In the genomic region with DNA sequence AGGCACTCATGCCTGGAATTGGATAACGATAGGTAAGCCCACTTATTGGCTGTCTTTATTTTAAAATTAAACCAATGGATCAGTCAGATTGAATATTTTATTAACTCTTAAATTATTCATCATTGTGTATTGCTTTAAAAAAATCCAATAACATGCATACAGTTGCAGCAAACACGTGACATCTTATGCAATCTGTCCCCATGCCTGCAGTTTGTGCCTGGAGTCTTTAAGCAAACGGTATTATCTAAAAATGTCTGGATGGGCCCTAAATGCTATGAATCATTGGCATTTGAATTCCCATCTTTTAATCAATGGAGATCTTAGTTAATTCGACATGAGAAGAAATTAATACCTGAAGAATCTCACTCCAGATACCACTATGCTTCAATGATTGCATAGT, we compare ENCODE assay signal across 9 mouse cellular contexts. TPM values are rescaled to one million over a fixed set of nuclear protein-coding genes. Genes with fewer than 3 reads are reported as not detected.
DNase-seq lines count a peak whose midpoint lies in the region; ATAC-seq and TF ChIP-seq lines count a peak whose summit lies in the region.
"Had no signal": no experiment of that assay in that cellular context is flagged by ENCODE, and none has a peak within 500 bp of the region (broad histone marks: within the 10 kb centered on the region; RNA-seq: fewer than 3 reads in every experiment).

No protein-coding gene starts in this region.

- no peak for TF ChIP-seq CTCF in liver, adult 2 months (IDR thresholded peaks at IDR 0.05; ENCODE audit: low read depth, low read length)

- no peak overlapping the region for H3K9ac ChIP-seq in liver, adult 2 months (ENCODE audit: low read depth, low read length)
- no peak overlapping the region for H3K9ac ChIP-seq in liver, embryonic 12.5 days
- no peak overlapping the region for H3K9ac ChIP-seq in forebrain, embryonic 12.5 days

- no peak overlapping the region for H3K4me3 ChIP-seq in liver, adult 2 months (ENCODE audit: insufficient read depth, low read depth, low read length)
- no peak overlapping the region for H3K4me3 ChIP-seq in liver, embryonic 12.5 days
- H3K4me3 ChIP-seq in forebrain, embryonic 12.5 days (replicated peaks): peak overlapping the region; percentile 65
- peak overlapping the region; percentile 54; the same call in 1 of the 2 replicates for H3K4me3 ChIP-seq in limb, embryonic 10.5 days

- no peak for TF ChIP-seq POLR2A in liver, adult 2 months (IDR thresholded peaks at IDR 0.05; ENCODE audit: extremely low read depth, insufficient read depth, low read length)

- peaks cover 10% of the 10 kb centered on the region; the same call in 1 of the 2 replicates for H3K27me3 ChIP-seq in liver, adult 2 months (ENCODE audit: control insufficient read depth, insufficient read depth, low read length)
- H3K27me3 ChIP-seq in liver, embryonic 12.5 days (replicated peaks): peaks cover 40% of the 10 kb centered on the region
- peaks cover 3% of the 10 kb centered on the region; the same call in 1 of the 2 replicates for H3K27me3 ChIP-seq in forebrain, embryonic 12.5 days
- peaks cover 15% of the 10 kb centered on the region; the same call in 1 of the 2 replicates for H3K27me3 ChIP-seq in limb, embryonic 10.5 days (ENCODE audit: low read depth, poor library complexity, severe bottlenecking)

- no peak overlapping the region for H3K4me2 ChIP-seq in liver, embryonic 12.5 days
- H3K4me2 ChIP-seq in forebrain, embryonic 12.5 days: peak overlapping the region; percentile 88

- H3K36me3 ChIP-seq in liver, adult 2 months (ENCODE audit: control insufficient read depth, insufficient read depth, low read length): no peaks in the 10 kb centered on the region
- no peaks in the 10 kb centered on the region for H3K36me3 ChIP-seq in liver, embryonic 12.5 days
- no peaks in the 10 kb centered on the region for H3K36me3 ChIP-seq in forebrain, embryonic 12.5 days (replicated peaks)
- H3K36me3 ChIP-seq in limb, embryonic 10.5 days: no peaks in the 10 kb centered on the region

- peak; percentile 16 for DNase-seq in liver, adult 2 months (ENCODE audit: extremely low read depth, low read depth, low spot score)
- DNase-seq in limb, embryonic 10.5 days (ENCODE audit: low spot score): no peak
- DNase-seq in retina, embryonic 14.5 days (ENCODE audit: low spot score): peak; percentile 44
- no peak for DNase-seq in gastrocnemius, adult 18-20 months (ENCODE audit: low spot score)
- no peak for DNase-seq in right cerebral cortex, postnatal 36 days (ENCODE audit: low spot score in 2 of 2)
- DNase-seq: thymus, postnatal 36 days had no signal

- no peaks in the 10 kb centered on the region for H3K4me1 ChIP-seq in liver, adult 2 months (ENCODE audit: control insufficient read depth, insufficient read depth, low read length)
- no peaks in the 10 kb centered on the region for H3K4me1 ChIP-seq in liver, embryonic 12.5 days
- H3K4me1 ChIP-seq in forebrain, embryonic 12.5 days: peaks cover 18% of the 10 kb centered on the region
- H3K4me1 ChIP-seq in limb, embryonic 10.5 days: peaks cover 19% of the 10 kb centered on the region

- ATAC-seq in liver, embryonic 12.5 days: no peak
- ATAC-seq in forebrain, embryonic 12.5 days (ENCODE audit: low FRiP score): no peak

- no peaks in the 10 kb centered on the region for H3K79me2 ChIP-seq in liver, adult 2 months (ENCODE audit: control insufficient read depth, insufficient read depth, low read length)

- no peak overlapping the region for H3K27ac ChIP-seq in liver, adult 2 months (replicated peaks; ENCODE audit: insufficient read depth, low read depth, low read length)
- H3K27ac ChIP-seq in liver, embryonic 12.5 days: no peak overlapping the region
- H3K27ac ChIP-seq in forebrain, embryonic 12.5 days: no peak overlapping the region
- H3K27ac ChIP-seq in limb, embryonic 10.5 days: no peak overlapping the region
- H3K27ac ChIP-seq: macrophage had no signal

- H3K9me3 ChIP-seq in liver, embryonic 12.5 days (replicated peaks): no peaks in the 10 kb centered on the region
- H3K9me3 ChIP-seq in forebrain, embryonic 12.5 days: no peaks in the 10 kb centered on the region
- H3K9me3 ChIP-seq in limb, embryonic 10.5 days (replicated peaks): no peaks in the 10 kb centered on the region

- WGBS in liver, adult 2 months: 32% methylated on average over 4 of the region's 4 CpGs
- 24% methylated on average over 4 of the region's 4 CpGs for WGBS in liver, embryonic 12.5 days (ENCODE audit: insufficient replicate concordance)
- 11% methylated on average over 4 of the region's 4 CpGs for WGBS in forebrain, embryonic 12.5 days
- 32% methylated on average over 4 of the region's 4 CpGs for WGBS in limb, embryonic 10.5 days

RNA-seq across cellular contexts. Expression of gene Edil3, which starts 3.2 kb away (rescaled TPM):
- total RNA-seq in liver, adult 2 months (2014; rRNA removed): under 0.01 TPM in 2 replicates
- not detected in 2 replicates for polyA plus RNA-seq in liver, adult 2 months (2012; rRNA removed)
- 0.56 and 0.62 TPM in 2 replicates for polyA plus RNA-seq in liver, embryonic 12.5 days (2016; fragmentation: Nextera tagmentation; extraction: Ambion mirVana)
- polyA plus RNA-seq in forebrain, embryonic 12.5 days (2016; fragmentation: Nextera tagmentation; extraction: Ambion mirVana): 34.9 and 38.9 TPM in 2 replicates
- polyA plus RNA-seq in limb, embryonic 10.5 days (2016; fragmentation: Nextera tagmentation; extraction: Ambion mirVana): 3.1 and 5.9 TPM in 2 replicates
- under 1 TPM; 0.09 to 0.59 TPM for total RNA-seq in gastrocnemius, adult 18-20 months (2021)

Comparison
In these comparisons a context has a peak if more than half of its experiments do, and no peak if none do; other contexts are left out.
1. DNase-seq: peak in liver, adult 2 months (single experiment) and retina, embryonic 14.5 days (single experiment); none in limb, embryonic 10.5 days (single experiment), gastrocnemius, adult 18-20 months (single experiment) and right cerebral cortex, postnatal 36 days (0 of 2).
2. H3K4me3 ChIP-seq: peak in forebrain, embryonic 12.5 days (single experiment) and limb, embryonic 10.5 days (single experiment); none in liver, adult 2 months (single experiment) and liver, embryonic 12.5 days (single experiment).